Mouse (Mus musculus) spleen, adult 12 weeks (tissue): ENCODE results near the gene Hoxa3.
A peak's percentile ranks its signal among the peaks of the same experiment; 100 is the strongest.

Experiments
- DNase-seq: peaks from one replicate; pipeline ENCODE4 v3.0.0; 2022; ENCODE audit warnings: low spot score

The Hoxa3 gene

DNA sequence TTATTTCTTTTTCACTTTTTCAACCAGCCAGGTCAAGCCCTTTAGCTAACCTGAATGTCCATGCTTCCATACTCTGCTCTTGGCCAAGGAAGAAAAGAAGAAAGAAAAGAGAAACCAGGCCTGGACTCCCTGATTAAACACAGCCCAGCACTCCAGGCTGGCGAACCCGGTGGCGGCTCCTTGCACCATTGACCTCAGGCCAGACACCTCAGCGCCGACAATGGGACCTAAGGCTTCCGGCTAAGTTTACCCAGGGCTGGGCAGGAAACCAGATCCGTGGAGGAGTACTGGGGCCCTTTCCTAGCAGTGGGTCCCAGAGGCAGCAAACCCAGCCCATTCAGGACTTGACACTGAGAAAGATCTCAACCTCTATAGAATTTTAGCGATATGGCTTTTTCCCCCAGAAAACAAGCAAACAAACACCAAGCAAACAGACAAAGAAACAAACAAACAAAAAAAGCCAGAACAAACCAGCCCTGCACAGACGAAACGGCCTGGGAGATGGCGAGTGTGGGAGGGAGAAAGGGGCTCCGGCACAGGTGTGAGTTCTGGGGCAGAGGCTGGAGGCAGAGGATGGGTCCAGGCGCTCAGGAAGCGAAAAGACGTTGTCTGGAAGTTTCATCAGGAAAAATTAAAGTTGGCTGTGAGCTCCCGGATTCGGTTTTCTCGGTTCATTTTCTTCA, 18.9 kb upstream of the Hoxa3 start:
- DNase-seq: no peak

DNA sequence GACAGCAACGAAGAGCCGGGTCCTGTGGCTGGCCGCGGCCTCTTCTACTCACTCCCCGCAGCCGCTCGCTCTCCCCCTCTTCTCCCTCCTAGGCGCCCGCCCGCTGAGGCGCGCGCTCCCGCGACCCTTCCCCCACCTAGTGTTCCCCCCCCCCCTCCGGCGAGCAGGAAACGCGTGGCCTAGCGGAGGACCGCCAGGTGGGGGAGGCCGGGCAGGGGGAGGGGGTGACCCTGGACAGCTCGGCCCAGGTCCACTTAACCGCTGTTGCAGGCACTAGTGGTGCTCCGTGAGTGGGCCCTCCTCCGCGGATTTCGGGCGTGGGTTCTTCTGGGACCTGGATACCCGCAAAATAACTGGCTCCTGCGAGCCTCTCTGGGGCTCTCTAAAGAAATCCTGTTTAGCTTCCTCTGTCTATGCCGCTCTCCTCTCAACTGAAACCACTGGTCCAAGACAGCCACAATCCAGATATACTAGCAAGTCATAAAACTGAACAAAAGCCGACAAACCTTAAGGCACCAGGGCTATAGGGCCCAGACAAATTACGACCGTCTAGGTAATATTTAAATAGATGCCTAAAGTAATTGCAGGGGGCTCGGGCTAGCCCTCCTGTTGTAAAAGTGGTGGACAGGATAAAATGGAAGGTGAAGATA, 17.5 kb upstream of the Hoxa3 start, which contains the start of gene Hoxa9:
TSS of gene Hoxa9 (minus strand) at position 574 of the 650 bp plus-strand sequence.
- DNase-seq: no peak

DNA sequence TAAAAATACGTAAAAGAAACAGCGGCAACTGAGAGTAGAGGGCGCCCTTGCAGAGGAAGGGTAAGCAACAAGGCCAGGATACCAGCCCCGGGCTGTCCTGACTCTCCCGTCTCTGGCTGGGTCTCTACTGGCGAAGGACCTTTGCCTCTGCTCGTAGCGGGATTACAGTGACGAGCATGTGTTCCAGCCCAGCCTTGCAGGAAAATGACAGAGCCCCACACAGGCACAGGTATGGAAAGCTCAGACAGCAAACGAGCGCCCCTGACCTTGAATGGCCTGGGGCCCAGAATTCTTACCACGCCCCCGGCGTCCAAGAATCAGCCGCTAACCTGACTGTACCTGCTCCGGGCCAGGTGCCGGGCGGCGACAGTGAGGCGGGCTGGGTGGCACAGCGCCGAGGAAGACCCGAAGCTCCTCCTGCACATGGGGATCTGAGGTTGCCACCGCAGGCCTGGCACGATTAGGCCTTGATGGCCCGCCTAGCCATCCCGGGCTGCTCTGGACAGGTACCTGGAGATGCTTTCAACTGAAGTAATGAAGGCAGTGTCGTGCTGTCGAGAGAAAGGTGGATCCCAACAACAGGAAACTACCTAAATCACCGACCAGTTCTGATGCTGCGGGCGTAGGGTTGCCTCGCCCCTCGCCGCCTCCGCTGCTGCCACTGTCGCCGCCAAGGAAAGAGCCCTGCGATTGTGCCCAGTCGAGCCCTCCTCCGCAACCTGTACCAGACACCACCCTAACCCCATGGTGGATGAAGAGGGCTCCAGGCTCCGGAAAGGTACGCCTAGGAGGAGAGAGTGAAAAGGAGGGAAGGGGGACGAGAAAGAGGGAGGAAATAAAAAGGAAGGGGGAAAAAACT, 16.7 kb upstream of the Hoxa3 start:
- no peak for DNase-seq

DNA sequence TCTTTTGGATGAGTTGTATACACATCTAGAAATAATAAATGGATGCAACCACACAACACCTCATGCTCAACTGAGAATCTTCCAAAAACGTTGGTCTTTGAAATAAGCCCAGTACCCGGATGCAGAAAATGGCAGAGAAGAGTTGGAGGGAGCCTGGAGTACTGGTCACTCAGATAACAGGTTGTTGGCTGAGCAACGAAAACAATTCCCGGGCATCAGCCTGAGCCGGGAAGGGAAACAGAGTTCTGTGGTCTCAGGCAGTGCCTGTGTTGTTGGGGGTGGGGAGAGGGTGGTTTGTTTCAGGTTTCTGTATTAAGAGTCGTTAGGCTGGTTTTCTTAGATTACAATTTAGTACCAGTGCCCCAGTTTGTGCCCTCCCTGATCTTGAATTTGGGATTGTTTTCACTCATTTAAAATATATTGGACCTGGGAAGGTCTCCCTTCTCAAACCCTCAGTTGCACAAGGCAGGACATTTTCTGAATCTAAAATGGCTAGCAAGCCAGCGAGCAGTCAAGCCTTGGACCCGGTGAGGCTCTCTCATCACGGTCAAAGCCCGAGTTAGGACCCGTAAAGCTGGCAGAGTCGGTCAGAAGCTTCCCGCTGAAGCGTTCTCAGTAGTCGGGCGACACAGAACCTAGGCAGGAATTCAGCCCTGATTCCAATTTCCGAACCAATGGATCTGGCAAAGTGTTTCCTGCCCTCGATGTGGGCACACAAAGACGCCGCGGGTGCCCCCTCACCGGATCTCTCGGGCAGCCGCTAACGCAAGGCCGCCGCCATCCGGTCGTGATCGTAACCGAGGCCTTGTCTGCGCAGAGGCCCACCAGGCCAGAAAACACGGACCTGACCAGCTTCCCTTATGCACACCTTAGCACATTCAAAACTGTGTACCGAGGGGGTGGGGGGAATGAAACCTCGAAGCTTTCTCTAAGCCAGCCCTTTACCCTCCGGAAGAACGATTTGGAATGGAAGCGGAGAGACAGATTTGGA, 15.6 kb upstream of the Hoxa3 start:
- DNase-seq: no peak

DNA sequence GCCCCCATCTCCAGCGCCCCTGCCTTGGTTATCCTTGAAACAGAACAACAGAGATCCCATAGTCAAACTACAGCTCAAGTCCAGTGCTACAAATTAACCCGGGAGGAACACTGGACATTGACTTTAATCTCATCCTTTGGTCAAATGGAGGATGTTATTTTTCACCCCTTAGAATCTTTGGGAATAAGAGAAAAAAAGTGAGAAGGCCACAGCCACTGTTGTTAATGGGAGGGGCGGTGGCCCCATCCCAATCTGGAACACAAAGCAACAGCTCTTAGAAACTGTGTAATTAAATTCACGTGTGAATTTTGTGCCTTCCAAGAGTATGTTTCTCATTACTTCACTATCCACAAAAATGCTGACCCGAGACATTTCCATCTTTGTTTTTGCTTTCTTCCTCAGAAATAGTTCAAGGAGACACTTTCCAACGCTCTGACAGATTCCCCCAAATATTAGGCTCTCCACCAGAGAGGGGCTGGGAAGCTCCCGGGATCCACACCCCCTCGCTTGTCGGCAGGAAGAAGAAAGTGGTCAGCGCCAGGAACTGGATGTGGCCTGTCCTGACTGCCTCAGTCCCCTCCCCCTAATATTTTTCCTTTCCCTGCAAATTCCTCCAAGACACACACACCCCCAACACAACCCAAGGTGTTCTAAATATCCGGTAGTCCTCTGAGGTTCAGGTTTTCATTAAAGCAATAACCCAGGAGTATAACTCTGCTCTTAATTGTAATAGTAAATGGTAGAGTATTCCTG, 14.5 kb upstream of the Hoxa3 start:
- DNase-seq: no peak

DNA sequence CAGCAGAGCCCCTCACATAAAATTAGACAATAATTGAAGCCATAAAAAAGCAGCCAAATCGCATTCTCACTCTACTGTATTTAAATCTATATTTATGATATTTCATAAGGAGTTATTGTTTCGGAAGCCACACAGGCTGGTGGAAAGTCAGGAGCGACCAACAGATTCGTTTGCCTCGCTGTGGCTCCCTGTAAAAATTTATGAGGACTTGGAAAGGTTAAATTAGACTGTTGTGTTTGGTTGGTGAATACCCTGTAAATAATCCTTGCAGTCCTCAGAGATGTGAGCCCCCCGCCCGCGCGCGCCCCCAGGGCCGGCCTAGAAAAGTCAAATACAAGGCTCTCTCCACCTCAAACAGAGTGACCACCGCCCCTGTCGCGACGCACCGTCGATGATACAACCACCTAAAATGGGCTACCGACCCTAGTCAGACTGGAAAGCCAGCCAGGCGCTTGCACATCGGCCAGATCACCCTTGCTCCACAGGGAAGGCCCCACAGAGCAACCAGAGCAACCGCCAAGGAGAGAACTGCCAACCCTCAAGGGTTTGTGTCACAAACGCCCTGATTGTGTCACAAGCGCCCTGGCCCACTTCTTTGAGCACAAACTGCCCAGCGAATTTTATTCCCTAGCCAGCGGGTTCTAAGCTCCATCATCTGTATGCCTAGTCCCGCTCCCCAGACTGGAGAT, 13.6 kb upstream of the Hoxa3 start:
- DNase-seq: no peak

DNA sequence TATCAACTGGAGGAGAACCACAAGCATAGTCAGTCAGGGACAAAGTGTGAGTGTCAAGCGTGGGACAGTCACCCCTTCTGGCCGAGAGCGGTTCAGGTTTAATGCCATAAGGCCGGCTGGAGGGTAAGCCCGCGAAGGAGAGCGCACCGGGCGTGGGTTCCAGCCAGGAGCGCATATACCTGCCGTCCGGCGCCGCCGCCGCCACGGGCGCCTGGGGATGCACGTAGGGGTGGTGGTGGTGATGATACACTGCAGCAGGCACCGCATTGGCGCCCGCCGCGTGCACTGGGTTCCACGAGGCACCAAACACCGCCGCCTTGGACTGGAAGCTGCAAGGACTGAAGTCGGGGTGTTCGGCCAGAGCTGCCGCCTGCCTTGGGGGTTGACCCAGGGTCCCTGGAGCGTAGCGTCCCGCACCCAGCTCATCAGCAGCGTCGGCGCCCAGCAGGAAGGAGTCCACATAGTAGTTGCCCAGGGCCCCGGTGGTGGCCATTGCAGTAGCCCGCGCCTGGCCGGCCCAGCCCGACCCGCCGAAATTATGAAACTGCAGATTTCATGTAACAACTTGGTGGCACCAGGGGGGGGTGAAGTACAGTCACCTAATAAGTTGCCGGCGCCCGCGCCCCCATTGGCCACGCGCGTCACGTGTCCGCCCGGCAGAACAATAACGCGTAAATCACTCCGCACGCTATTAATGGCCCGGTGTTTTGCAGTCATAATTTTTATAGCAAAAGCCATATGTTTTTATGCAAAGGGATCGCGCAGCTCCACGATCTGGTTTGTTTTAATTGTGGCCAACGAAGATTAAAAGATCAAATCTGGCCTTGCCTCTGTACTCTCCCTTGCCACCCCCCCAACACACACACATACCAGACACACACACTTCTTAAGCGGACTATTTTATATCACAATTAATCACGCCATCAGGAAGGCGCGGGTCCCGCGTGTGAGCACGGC, 12.8 kb upstream of the Hoxa3 start:
- no peak for DNase-seq

DNA sequence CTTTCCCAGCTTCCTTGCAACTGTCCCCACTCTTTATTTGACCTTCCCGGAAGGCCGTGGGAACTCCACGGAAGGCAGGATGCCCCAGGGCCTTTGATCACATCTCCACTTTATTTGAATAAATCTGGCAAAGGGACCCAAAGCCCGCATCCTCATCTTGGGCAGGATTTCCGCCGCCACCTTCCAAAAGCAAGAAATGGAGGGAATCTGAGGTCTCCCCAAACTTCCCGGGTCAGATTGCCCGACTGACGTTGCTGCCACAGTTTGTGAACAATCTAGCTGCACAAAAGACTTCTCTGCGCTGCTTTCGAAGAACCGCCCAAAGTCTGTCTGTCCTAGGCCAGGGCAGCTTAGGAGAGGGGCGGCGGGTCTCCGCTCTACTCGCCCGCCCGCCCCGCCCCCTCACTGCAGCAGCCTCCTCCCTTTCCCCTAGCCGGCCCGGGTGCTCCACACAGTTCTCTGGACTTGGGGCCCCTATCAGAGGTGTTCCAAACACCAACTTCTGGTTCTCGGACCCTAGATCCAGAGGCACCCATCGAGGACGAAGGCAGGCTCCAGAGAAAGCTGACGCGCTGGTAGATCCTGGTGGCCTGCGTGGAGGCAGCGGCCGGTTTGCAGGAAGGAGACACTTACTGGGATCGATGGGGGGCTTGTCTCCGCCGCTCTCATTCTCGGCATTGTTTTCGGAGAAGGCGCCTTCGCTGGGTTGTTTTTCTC, 11.9 kb upstream of the Hoxa3 start:
- DNase-seq: no peak

DNA sequence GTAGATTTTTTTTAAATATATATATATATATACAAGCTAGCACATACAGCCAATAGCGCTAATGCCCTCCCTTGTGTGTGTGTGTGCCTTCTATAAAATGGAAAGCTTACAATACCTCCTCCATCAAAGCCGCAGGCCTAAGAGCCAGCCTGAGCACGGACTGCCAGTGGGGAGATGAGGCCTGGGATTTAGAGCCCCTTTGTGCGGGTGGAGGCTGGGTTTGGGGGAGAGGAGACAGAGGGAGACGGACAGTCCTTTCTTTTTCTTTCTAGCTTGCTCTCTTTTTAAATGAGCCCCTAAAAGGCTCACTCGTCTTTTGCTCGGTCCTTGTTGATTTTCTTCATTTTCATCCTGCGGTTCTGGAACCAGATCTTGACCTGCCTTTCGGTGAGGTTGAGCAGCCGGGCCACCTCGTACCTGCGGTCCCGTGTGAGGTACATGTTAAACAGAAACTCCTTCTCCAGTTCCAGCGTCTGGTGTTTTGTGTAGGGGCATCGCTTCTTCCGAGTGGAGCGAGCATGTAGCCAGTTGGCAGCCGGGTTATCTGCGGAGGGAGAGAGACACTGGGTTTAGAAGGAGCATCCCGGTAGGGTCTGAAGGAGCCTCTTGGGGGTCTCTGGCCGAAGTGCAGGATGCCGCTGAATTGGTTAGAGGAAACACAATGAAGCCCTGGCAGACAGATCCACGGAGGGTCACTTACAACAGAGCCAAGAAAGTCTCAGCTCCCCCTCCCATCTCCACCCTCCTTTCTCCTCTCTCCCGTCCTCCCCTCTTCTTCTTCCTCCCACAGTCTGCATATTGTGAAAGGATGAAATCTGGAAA, 11.0 kb upstream of the Hoxa3 start:
- DNase-seq: no peak

DNA sequence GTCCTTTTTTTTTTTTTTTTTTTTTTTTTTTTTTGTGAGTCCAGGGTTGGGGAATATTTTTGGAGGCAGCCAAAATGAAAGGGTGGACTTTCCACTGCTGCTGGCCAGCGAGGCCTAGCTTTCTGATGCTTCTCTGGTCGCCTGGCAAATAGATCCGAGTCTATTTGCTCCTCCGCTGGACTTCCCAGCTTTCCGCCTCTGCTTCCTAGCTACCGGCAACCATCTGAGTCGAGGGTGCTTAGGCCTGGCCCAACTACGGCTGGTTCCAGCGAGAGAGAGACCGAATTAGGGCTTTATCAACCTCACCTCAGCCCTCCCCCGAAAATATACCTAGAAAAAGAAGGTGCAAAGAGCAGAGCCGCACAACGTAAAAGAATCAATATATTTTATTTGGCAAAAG, 9.6 kb upstream of the Hoxa3 start:
- DNase-seq: no peak

DNA sequence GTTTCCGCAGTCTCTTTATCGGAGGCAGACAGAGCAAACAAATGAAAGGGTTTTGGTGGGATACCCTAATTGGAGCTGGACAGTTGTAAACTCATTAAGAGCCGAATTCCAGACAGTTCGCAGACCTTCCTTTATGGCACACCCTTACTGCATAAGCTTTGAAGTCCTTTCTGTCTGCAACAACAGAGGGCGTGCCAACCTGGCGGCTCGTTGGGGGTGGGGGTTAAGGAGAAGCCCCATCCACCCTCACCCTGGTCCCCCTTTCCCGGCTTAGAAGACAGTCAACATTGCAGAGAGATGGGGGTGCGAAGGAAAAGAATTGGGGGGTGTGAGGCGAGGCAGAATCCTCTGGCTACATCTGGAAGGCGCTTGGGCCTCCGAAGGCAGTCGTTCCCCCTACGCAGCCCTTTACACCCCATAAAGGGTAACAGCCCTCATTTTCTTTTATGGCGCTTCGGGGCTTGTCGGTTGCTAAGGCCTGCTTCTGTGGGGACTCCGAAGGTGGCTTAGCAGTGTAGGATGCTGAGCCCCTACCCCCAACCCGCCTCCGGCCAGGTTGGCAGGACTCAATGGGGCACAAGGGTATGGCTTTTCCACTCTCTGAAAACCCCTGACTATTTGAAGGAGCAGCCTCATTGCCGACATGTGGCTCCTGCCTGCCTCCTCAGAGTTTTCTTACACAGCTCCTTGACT, 9.0 kb upstream of the Hoxa3 start:
- DNase-seq: no peak

DNA sequence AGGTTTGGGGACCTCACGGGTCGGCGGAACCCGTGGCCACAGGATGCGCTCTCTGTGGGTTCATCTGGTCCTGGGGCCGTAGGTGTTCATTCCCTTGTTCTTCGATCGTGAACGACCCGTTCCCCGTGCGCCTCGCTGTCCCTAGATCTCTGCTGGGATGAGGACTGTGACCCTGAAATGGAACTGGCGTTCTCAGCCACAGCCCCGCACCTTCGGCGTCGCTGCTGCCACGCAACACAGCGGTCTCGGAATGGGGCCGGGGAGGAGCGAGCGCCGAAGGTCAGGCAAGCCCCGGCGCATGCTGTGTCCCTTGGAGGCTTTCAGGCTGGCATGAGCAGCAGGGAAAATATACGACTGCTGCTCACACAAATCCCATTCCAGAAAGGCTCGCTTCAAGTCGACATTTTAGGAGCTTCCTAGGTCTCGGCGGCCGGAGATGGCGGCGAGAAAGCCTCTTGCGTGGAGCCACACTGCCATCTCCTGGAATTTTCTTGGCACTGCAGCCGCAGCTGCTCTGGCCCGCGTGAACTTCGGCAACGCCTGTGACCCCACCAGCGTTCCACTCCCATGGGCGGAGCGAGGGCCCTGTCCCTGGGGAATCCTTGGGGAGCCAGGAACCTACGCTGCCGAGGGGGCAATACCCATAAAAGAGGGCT, 8.3 kb upstream of the Hoxa3 start, which contains the start of gene Hoxa7:
TSS of gene Hoxa7 (minus strand) at position 518 of the 656 bp plus-strand sequence.
- peak; percentile 63 for DNase-seq

DNA sequence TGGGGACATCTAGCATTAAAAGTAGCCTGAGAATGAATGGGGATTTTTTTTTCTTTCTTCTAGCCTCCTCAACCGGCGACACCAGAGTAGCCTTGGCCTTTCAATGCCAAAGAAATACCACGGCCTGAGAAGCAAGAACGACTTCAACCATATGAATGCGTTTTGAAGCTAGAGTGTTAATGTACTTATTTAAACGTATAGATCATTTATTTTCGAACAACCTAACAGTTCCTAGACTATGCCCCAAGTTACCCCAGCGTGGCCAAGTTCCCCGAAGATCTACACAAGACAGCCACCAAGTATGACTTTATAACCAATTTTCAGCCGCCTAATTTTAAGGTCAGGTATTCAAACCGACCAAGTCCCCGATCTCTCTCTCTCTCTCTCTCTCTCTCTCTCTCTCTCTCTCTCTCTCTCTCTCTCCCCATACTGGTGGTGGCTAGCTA, 7.8 kb upstream of the Hoxa3 start:
- no peak for DNase-seq

DNA sequence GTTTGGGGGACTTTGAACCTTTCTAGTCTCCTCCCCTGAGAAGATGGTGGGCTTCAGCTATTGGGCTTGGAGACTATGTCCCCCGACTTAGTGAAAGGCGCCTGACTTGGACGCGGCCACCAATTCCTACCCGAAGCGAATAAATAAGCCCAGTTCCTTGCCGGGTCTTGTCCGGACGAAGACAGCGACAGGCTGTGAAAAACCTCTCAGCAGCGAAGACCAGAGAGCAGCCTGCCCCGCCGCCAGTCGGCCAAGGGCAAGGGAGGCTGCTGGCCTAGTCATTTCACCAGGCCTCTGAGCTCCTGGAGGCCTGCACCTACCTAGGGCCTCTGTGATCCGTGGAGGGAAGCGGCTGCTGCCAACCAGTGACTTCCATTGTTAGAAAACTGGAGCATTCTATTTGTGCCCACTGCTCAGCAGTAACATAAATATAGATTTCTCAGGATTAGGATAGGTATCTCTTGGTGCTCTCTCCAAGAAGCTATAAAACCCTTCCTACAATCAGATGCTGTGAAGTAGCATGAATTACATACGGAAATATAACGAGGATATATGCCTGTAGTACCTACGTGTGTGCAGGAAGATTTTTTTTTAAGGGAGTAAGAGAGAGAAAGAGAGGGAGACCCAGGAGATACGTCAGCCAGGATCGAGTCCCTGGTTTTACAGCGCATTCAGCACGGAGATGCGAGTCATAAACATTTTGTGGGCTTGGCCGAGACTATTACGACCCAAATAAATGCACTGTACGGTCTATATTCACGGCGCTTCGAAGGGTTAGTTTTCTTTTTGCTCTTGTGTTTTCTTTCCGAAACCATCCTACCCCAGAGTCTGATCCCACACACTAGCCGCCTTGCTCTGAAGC, 7.1 kb upstream of the Hoxa3 start:
- DNase-seq: no peak

DNA sequence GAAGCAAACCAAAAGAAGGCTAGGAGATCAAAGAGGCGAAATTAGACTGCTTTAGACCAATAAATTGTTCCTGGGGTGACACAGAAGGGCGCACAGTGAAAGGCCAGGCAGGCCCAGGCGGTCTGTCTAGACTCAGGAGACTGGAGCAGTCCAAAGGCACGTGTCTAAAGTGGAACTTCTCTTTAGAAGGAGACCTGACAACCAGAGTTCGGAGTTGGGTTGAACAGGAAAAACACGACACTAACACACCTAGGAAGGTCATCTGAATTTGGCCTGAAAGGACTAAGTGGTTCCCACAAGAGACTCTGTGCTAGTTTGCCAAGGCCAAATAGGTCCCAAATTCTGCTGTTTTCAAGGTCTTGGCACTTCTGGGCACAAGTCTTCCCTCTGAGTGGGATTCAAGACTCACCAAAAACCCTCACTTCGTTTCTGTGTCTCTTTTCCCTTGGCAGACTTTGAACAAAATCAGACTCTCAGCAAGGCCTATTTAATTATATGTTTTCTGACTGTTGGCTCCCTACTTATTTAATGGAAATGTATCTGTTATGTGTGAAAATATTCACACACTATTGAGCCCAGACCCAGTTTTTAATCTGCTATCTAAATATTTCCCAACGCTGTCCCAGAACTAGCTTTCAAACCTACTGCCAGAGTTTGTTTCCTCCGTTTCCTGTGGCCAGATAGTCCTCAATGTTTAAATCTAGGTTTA, 6.3 kb upstream of the Hoxa3 start:
- no peak for DNase-seq
